Mouse (Mus musculus): Measurements from ENCODE around the gene Cib2. TPM values are rescaled to one million over a fixed set of nuclear protein-coding genes. Genes with fewer than 3 reads are reported as not detected.

Gene Cib2
- polyA plus RNA-seq, 1 experiment, result 7.6 TPM

DNA sequence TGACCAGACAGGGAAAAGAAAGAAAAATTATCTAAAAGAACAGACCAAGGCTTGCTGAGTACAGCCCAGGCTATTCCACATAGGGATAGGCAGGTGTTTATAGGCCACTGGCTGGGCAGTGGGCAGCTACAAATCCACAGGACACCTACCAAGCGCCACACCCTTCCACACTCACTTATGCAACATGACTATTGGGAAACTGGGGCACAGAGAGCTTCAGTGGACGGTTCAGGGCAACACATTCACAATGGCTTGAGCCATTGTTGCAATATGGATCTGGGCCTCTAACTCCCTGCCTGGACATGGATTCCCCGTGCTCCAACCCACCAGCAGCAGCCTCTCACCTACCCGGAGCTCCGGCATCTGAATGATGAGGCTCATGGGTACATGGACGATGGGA lies 10.6 kb downstream of the Cib2 start:
- no peaks in the 10 kb centered on the region for H3K4me1 ChIP-seq (ENCODE audit: control insufficient read depth, insufficient read depth, low read length)
- no peak overlapping the region for H3K4me3 ChIP-seq (ENCODE audit: insufficient read depth, low read length)
- no peak overlapping the region for H3K27ac ChIP-seq (ENCODE audit: insufficient read depth, low read length)
- TF ChIP-seq POLR2A (IDR thresholded peaks at IDR 0.05; ENCODE audit: low read depth, low read length), result no peak
- no peak for TF ChIP-seq CTCF (IDR thresholded peaks at IDR 0.05; ENCODE audit: borderline replicate concordance, insufficient read depth, low read length)

DNA sequence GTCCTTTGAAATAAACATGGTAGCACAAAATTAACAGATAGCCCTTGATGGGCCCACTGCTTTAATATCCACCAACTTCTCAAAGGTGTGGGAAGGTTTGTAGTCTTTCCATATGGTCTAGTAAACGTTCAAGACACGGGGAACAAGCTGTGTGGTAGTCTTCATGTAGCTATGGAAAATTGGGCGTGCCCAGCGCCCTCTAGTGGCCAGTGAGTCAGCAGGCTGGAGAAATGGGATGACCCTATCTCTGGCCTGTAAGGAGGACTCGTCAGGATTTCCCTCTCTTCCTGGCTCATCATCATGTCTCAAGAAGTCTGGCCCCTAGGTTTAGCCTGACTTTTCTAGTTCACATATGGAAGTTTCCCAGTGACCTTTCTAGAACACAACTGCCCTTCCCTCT lies 12.5 kb downstream of the Cib2 start:
- TF ChIP-seq CTCF (IDR thresholded peaks at IDR 0.05; ENCODE audit: borderline replicate concordance, insufficient read depth, low read length) (peak; percentile 52), POLR2A (IDR thresholded peaks at IDR 0.05; ENCODE audit: low read depth, low read length) (no peak)
- no peak overlapping the region for H3K27ac ChIP-seq (ENCODE audit: insufficient read depth, low read length)

DNA sequence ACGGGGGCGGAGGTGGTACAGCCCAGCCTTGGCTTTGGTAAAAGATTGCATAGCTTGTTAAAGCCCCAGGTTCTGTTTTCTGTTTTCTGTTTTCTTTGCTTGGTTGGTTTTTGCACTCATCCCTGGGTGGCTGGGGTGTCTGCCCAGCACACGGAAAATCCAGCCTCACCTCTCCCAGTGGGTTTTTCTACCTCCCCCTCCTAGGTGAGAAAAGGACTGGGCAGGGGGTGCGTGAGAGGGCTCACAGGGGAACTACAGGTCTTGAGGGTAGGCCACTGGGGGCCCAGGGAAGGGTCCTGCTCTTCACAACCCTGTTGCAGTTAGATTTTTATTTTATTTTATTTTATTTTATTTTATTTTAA lies 15.1 kb downstream of the Cib2 start:
- no peak overlapping the region for H3K4me3 ChIP-seq (ENCODE audit: insufficient read depth, low read length)
- TF ChIP-seq POLR2A (IDR thresholded peaks at IDR 0.05; ENCODE audit: low read depth, low read length), result no peak
- TF ChIP-seq CTCF (IDR thresholded peaks at IDR 0.05; ENCODE audit: borderline replicate concordance, insufficient read depth, low read length), result no peak
- no peaks in the 10 kb centered on the region for H3K4me1 ChIP-seq (ENCODE audit: control insufficient read depth, insufficient read depth, low read length)
- H3K27ac ChIP-seq (ENCODE audit: insufficient read depth, low read length), result no peak overlapping the region

More for the DNA sequence above, 12.5 kb downstream of the Cib2 start:
- H3K4me3 ChIP-seq (ENCODE audit: insufficient read depth, low read length), result no peak overlapping the region
- no peaks in the 10 kb centered on the region for H3K4me1 ChIP-seq (ENCODE audit: control insufficient read depth, insufficient read depth, low read length)

DNA sequence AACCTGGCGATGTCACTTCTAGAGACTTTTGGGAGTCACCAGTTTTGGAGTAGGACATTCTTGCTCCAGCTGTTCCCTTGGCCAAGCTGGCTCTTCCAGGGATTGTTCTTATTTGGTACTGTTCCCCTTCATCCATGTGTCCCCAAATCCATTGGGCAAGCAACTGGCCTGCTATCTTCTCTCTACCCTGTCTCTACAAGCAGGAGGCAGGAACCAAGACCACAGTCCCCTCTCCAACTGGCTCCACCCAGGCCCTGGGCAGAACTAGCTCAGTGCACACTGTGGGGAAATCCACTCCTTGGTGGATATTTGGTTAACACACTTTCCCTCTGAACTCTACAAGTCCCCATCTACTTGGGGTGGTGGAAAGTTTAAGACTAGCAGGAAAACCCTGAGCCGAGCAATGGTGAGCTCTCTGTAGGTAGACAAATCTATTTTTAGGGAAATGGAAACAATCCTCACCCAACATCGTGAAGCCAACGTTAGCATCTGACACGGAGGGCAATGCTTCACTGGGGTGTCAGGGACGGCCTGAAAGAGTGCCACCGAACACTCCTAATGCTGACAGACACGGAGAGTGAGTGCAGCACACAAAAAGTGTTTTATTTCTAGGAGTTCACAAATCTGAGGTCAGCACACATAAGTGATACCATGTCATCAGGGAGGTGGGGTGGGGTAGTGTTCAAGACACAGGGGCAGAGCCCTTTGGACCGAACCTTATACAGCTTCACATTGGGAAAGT lies 15.6 kb downstream of the Cib2 start:
- no peak for TF ChIP-seq POLR2A (IDR thresholded peaks at IDR 0.05; ENCODE audit: low read depth, low read length)
- TF ChIP-seq CTCF (IDR thresholded peaks at IDR 0.05; ENCODE audit: borderline replicate concordance, insufficient read depth, low read length), result no peak
- Histone ChIP-seq H3K4me3 (ENCODE audit: insufficient read depth, low read length) (no peak overlapping the region), H3K4me1 (ENCODE audit: control insufficient read depth, insufficient read depth, low read length) (no peaks in the 10 kb centered on the region), H3K27ac (ENCODE audit: insufficient read depth, low read length) (no peak overlapping the region)

DNA sequence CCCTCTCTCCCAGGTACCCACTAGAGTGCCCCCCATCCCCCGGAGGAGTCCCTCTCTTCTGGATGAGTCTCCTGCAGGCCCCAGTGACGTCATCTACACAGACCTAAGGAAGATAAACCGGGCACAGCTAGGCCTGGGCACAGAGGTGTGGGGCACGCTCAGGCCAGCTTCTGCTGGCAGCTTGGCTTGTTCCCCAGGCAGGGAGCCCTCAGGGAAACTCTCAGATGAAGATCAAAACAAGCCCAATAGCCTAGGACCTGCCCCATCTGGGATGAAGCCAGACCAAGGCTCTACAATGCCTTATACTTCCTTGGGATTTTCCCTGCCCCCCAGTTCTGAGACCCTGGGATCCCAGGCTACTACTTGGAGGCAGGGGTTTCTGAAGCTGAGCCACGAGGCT lies 19.2 kb downstream of the Cib2 start:
- TF ChIP-seq CTCF (IDR thresholded peaks at IDR 0.05; ENCODE audit: borderline replicate concordance, insufficient read depth, low read length) (no peak), POLR2A (IDR thresholded peaks at IDR 0.05; ENCODE audit: low read depth, low read length) (no peak)
- Histone ChIP-seq H3K27ac (ENCODE audit: insufficient read depth, low read length) (no peak overlapping the region), H3K4me3 (ENCODE audit: insufficient read depth, low read length) (no peak overlapping the region), H3K4me1 (ENCODE audit: control insufficient read depth, insufficient read depth, low read length) (no peaks in the 10 kb centered on the region)

DNA sequence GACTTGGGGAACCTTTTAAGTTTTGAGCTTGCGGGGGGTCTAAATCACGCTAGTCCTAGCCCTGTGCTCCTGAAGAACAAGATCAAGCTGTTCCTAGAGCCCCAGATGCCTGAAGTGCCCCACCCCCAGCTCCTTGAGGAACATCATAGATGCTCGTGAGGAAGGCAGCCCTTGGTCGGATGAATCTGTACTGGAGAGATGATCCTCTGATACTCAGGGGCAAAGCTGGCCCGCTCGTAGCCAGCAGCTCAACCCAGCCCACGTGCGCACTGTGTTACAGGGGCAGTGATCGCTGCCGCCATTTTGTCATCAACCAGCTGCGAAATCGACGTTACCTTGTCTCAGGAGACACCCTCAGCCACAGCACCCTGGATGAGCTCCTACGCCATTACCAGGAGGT lies 21.3 kb downstream of the Cib2 start, which contains the start of gene Sh2d7:
TSS of gene Sh2d7 (plus strand) at position 301 of the 400 bp plus-strand sequence.
- H3K27ac ChIP-seq (ENCODE audit: insufficient read depth, low read length), result no peak within 1 kb of the TSS
- TF ChIP-seq CTCF (IDR thresholded peaks at IDR 0.05; ENCODE audit: borderline replicate concordance, insufficient read depth, low read length), result no peak
- no peak for TF ChIP-seq POLR2A (IDR thresholded peaks at IDR 0.05; ENCODE audit: low read depth, low read length)
- H3K4me1 ChIP-seq (ENCODE audit: control insufficient read depth, insufficient read depth, low read length), result no peaks in the 10 kb centered on the region
- H3K4me3 ChIP-seq (ENCODE audit: insufficient read depth, low read length), result no peak within 1 kb of the TSS

DNA sequence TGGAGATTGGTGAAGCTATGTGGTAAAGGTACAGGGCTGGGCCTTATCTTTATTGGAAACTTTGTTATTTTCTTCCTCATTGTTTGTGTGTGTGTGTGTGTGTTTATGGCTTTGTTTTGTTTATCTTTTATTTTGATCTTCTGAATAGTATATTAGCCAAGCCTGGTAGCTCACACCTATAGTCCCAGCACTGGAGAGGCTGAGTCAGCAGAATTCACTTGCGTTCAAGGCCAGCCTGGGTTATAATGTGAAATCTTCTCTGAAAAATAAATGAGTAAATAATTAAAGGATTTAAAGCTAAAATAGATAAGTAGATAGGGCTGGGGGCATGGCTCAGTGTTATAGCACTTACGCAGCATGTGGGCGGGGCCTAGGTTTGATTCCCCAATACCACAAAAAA lies 21.8 kb downstream of the Cib2 start:
- Histone ChIP-seq H3K4me1 (ENCODE audit: control insufficient read depth, insufficient read depth, low read length) (no peaks in the 10 kb centered on the region), H3K4me3 (ENCODE audit: insufficient read depth, low read length) (no peak overlapping the region), H3K27ac (ENCODE audit: insufficient read depth, low read length) (no peak overlapping the region)
- TF ChIP-seq CTCF (IDR thresholded peaks at IDR 0.05; ENCODE audit: borderline replicate concordance, insufficient read depth, low read length) (no peak), POLR2A (IDR thresholded peaks at IDR 0.05; ENCODE audit: low read depth, low read length) (no peak)

DNA sequence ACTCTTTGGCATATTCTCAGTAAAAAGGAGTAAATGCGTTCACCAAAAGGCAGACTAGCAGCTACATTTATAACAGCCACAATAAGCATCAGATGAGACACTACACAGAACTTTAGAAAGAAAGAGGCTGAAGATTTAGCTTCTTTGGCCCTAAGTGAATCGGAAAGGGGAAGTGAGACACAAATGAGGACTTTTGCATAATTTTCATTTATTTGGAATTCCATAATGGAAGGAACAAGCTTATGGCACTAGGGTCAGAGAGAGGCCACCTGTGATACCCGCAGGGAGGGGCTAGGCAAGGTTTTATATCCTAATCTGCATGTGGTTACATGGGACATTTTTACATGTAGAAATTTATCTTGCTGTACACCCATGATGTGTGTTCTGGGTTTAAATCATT lies 22.5 kb downstream of the Cib2 start:
- TF ChIP-seq CTCF (IDR thresholded peaks at IDR 0.05; ENCODE audit: borderline replicate concordance, insufficient read depth, low read length), result no peak
- no peak for TF ChIP-seq POLR2A (IDR thresholded peaks at IDR 0.05; ENCODE audit: low read depth, low read length)
- H3K4me1 ChIP-seq (ENCODE audit: control insufficient read depth, insufficient read depth, low read length), result no peaks in the 10 kb centered on the region
- H3K4me3 ChIP-seq (ENCODE audit: insufficient read depth, low read length), result no peak overlapping the region
- H3K27ac ChIP-seq (ENCODE audit: insufficient read depth, low read length), result no peak overlapping the region

DNA sequence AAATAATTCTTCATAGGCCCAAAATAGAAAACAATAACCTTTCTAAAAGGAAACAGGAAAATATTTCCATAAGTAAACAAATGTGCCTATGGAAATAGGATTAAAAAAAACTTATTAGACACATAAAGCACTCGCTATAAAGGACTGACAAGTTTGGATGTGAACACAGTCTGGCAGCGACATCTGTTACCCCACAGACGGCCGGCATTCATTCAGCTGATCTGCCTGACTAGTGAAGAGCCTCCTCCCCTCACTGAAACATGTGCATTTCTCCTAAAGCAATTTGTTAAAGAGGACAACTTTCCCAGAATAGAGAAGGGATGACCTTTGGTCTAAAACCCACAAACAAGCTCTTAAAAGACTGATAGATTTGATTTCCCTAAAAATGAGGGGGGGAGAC lies 23.0 kb downstream of the Cib2 start:
- Histone ChIP-seq H3K4me1 (ENCODE audit: control insufficient read depth, insufficient read depth, low read length) (no peaks in the 10 kb centered on the region), H3K27ac (ENCODE audit: insufficient read depth, low read length) (no peak overlapping the region), H3K4me3 (ENCODE audit: insufficient read depth, low read length) (no peak overlapping the region)
- TF ChIP-seq CTCF (IDR thresholded peaks at IDR 0.05; ENCODE audit: borderline replicate concordance, insufficient read depth, low read length) (no peak), POLR2A (IDR thresholded peaks at IDR 0.05; ENCODE audit: low read depth, low read length) (no peak)

DNA sequence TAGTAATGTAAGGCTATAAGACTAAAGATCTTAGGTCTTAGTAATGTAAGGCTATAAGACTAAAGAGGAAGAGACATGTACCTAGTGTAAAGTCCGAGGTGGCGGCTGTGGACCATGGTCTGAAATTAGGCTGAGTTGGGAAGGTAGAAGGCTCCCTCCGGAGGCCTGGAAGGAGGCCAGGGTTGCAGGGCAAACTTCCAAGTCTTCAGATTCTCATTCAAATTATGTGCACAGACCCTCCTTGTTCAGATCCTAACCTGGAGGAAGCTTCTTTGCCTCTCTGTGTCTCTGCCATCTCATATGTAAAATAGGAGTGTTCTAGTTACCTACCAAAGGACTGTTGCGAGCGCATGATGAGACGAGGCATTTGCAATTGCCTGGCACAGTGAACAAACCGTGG lies 23.8 kb downstream of the Cib2 start:
- Histone ChIP-seq H3K4me1 (ENCODE audit: control insufficient read depth, insufficient read depth, low read length) (no peaks in the 10 kb centered on the region), H3K4me3 (ENCODE audit: insufficient read depth, low read length) (no peak overlapping the region), H3K27ac (ENCODE audit: insufficient read depth, low read length) (no peak overlapping the region)
- TF ChIP-seq POLR2A (IDR thresholded peaks at IDR 0.05; ENCODE audit: low read depth, low read length) (no peak), CTCF (IDR thresholded peaks at IDR 0.05; ENCODE audit: borderline replicate concordance, insufficient read depth, low read length) (no peak)

Data from embryonic fibroblast, embryonic 13.5 days (primary cell).